ENCODE assay signal across 20 mouse cellular contexts in the genomic region with DNA sequence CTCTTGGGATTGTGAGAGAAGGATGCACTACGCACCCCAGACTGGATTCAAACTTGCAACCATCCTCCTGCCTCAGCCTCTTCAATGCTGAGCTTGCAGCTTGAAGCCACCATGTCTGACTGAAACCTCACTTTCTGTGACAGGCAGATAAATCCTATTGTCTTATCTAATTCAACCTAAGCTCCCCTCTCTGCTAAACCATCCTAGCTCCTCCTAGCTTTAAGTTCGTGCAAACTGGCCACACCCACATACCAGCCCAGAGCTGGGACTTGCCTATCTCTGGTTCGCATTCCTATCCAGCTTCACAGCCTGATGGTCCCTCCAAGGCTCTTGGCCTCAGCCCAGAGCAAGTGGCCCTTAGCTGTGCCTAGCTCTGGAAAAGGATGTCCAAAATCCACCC. TPM values are rescaled to one million over a fixed set of nuclear protein-coding genes. Genes with fewer than 3 reads are reported as not detected.
A peak's percentile ranks its signal among the peaks of the same experiment; 100 is the strongest.
DNase-seq lines count a peak whose midpoint lies in the region; ATAC-seq and TF ChIP-seq lines count a peak whose summit lies in the region.
"Had no signal": no experiment of that assay in that cellular context is flagged by ENCODE, and none has a peak within 500 bp of the region (broad histone marks: within the 10 kb centered on the region; RNA-seq: fewer than 3 reads in every experiment).

No protein-coding gene starts in this region.

- intact Hi-C loops in gastrocnemius, adult 2 months (cut with DNase I), result no loop called here
- intact Hi-C loops in gastrocnemius, postnatal 36 days (cut with DNase I), result no loop called here

- DNase-seq in gastrocnemius, adult 2 months, result no peak
- DNase-seq in gastrocnemius, postnatal 36 days, result no peak
- peak; percentile 90 for DNase-seq in MEL-GATA-1-ER (ENCODE audit: extremely low read depth, low read depth)
- DNase-seq in limb, embryonic 10.5 days (ENCODE audit: low spot score), result no peak
- DNase-seq in kidney, adult 11 months, result no peak
- DNase-seq in lung, postnatal 25 days (ENCODE audit: low spot score), result no peak
- DNase-seq: cerebellum, adult 8-10 months; embryo, embryonic 11 days; forebrain, postnatal 0 days; gastrocnemius, postnatal 10 days; lung, postnatal 10 days had no signal

- no peak overlapping the region; the same call in 1 of the 2 replicates for H3K4me3 ChIP-seq in gastrocnemius, adult 2 months
- no peak overlapping the region for H3K4me3 ChIP-seq in liver, embryonic 16.5 days (ENCODE audit: low read depth, low read length)
- no peak overlapping the region for H3K4me3 ChIP-seq in limb, embryonic 10.5 days
- H3K4me3 ChIP-seq: heart, embryonic 12.5 days; kidney, embryonic 15.5 days; left cerebral cortex, adult 2 months; myocyte had no signal

- whole genome bisulfite sequencing in liver, embryonic 16.5 days (ENCODE audit: insufficient replicate concordance), result 23% methylated on average over 3 of the region's 3 CpGs
- 68% methylated on average over 3 of the region's 3 CpGs for WGBS in limb, embryonic 10.5 days

- H3K9ac ChIP-seq in liver, embryonic 16.5 days (ENCODE audit: low read depth, low read length), result no peak overlapping the region
- H3K9ac ChIP-seq: forebrain, postnatal 0 days; heart, embryonic 12.5 days; kidney, embryonic 15.5 days had no signal

- ATAC-seq in erythroblast, adult 5-6 weeks (replicated peaks; ENCODE audit: low FRiP score, poor library complexity, severe bottlenecking), result peak; percentile 80
- ATAC-seq in liver, embryonic 16.5 days (ENCODE audit: low read depth), result peak; percentile 78
- ATAC-seq: forebrain, postnatal 0 days; Patski had no signal

- no peaks in the 10 kb centered on the region for H3K36me3 ChIP-seq in liver, embryonic 16.5 days (ENCODE audit: control insufficient read depth, insufficient read depth)
- no peaks in the 10 kb centered on the region for H3K36me3 ChIP-seq in limb, embryonic 10.5 days

- no peak overlapping the region for H3K4me2 ChIP-seq in liver, embryonic 16.5 days (ENCODE audit: low read depth, low read length)
- H3K4me2 ChIP-seq: heart, embryonic 12.5 days; kidney, embryonic 15.5 days; midbrain, embryonic 11.5 days had no signal

- no peaks in the 10 kb centered on the region for H3K9me3 ChIP-seq in liver, embryonic 16.5 days (replicated peaks; ENCODE audit: control insufficient read depth, low read length)
- no peaks in the 10 kb centered on the region for H3K9me3 ChIP-seq in limb, embryonic 10.5 days (replicated peaks)

- peak overlapping the region; percentile 53 for H3K27ac ChIP-seq in gastrocnemius, adult 2 months
- peak overlapping the region; percentile 57 for H3K27ac ChIP-seq in liver, embryonic 16.5 days (ENCODE audit: low read length)
- no peak overlapping the region for H3K27ac ChIP-seq in limb, embryonic 10.5 days
- H3K27ac ChIP-seq: kidney, embryonic 15.5 days; left cerebral cortex, adult 2 months had no signal

- H3K4me1 ChIP-seq in liver, embryonic 16.5 days (ENCODE audit: control insufficient read depth, low read depth, low read length), result peaks cover 64% of the 10 kb centered on the region
- peaks cover 16% of the 10 kb centered on the region for H3K4me1 ChIP-seq in limb, embryonic 10.5 days

- TF ChIP-seq CTCF in gastrocnemius, adult 2 months (IDR thresholded peaks at IDR 0.05), result no peak

- H3K27me3 ChIP-seq in liver, embryonic 16.5 days (ENCODE audit: control insufficient read depth, insufficient read depth, low read depth, low read length), result peaks cover 3% of the 10 kb centered on the region; the same call in 1 of the 2 replicates
- peaks cover 16% of the 10 kb centered on the region for H3K27me3 ChIP-seq in limb, embryonic 10.5 days (ENCODE audit: low read depth, poor library complexity, severe bottlenecking)
- H3K27me3 ChIP-seq: CH12.LX; heart, embryonic 12.5 days; kidney, embryonic 15.5 days; Patski had no signal

RNA-seq across cellular contexts. Expression of gene Nop53, which starts 6.5 kb away (rescaled TPM):
- 10 to 100 TPM; 85.7 to 97.4 TPM for total RNA-seq in gastrocnemius, adult 2 months (2021)
- total RNA-seq in gastrocnemius, postnatal 36 days (2021), result 10 to 100 TPM; 81.3 to 97.1 TPM
- total RNA-seq in erythroblast, adult 5-6 weeks (2015; ENCODE audit: low replicate concordance), result 14.6 and 17.3 TPM in 2 replicates
- 60.2 and 75.8 TPM in 2 replicates for total RNA-seq in erythroblast, adult 5-6 weeks (2017; ENCODE audit: low replicate concordance)
- 71.8 and 79.1 TPM in 2 replicates for polyA plus RNA-seq in liver, embryonic 16.5 days (2015; fragmentation: Nextera tagmentation; extraction: Ambion mirVana)
- 173 and 203 TPM in 2 replicates for polyA plus RNA-seq in limb, embryonic 10.5 days (2016; fragmentation: Nextera tagmentation; extraction: Ambion mirVana)

RNA-seq across cellular contexts. Expression of gene Ehd2, which starts 15.0 kb away (rescaled TPM):
- 10 to 100 TPM; 31.4 to 38.7 TPM for total RNA-seq in gastrocnemius, adult 2 months (2021)
- 10 to 100 TPM; 40.8 to 47.9 TPM for total RNA-seq in gastrocnemius, postnatal 36 days (2021)
- 0.21 and 0.58 TPM in 2 replicates for total RNA-seq in erythroblast, adult 5-6 weeks (2015; ENCODE audit: low replicate concordance)
- 0.09 and 0.14 TPM in 2 replicates for total RNA-seq in erythroblast, adult 5-6 weeks (2017; ENCODE audit: low replicate concordance)
- polyA plus RNA-seq in liver, embryonic 16.5 days (2015; fragmentation: Nextera tagmentation; extraction: Ambion mirVana), result 4.7 and 5.6 TPM in 2 replicates
- 10.1 and 10.4 TPM in 2 replicates for polyA plus RNA-seq in limb, embryonic 10.5 days (2016; fragmentation: Nextera tagmentation; extraction: Ambion mirVana)

RNA-seq across cellular contexts. Expression of gene Selenow, which starts 30.2 kb away (rescaled TPM):
- 1,000 to 10,000 TPM; 1,391 to 1,893 TPM for total RNA-seq in gastrocnemius, adult 2 months (2021)
- total RNA-seq in gastrocnemius, postnatal 36 days (2021), result 1,000 to 10,000 TPM; 1,487 to 1,586 TPM
- 36.8 and 50.1 TPM in 2 replicates for total RNA-seq in erythroblast, adult 5-6 weeks (2015; ENCODE audit: low replicate concordance)
- 7.5 and 11.2 TPM in 2 replicates for total RNA-seq in erythroblast, adult 5-6 weeks (2017; ENCODE audit: low replicate concordance)
- polyA plus RNA-seq in liver, embryonic 16.5 days (2015; fragmentation: Nextera tagmentation; extraction: Ambion mirVana), result 235 and 256 TPM in 2 replicates
- polyA plus RNA-seq in limb, embryonic 10.5 days (2016; fragmentation: Nextera tagmentation; extraction: Ambion mirVana), result 654 and 733 TPM in 2 replicates

Comparison
In these comparisons a context has a peak if more than half of its experiments do, and no peak if none do; other contexts are left out.
1. RNA of gene Ehd2, which starts 15.0 kb away (total RNA-seq): 40.8 to 47.9 TPM in gastrocnemius, postnatal 36 days and 31.4 to 38.7 TPM in gastrocnemius, adult 2 months; 0.09 to 0.58 TPM in erythroblast, adult 5-6 weeks; every median in the first group is over 10 times any median in the second.
2. RNA of gene Selenow, which starts 30.2 kb away (total RNA-seq): 1,391 to 1,893 TPM in gastrocnemius, adult 2 months and 1,487 to 1,586 TPM in gastrocnemius, postnatal 36 days; 7.5 to 50.1 TPM in erythroblast, adult 5-6 weeks; every median in the first group is over 10 times any median in the second.